Mouse (Mus musculus) cerebellum, adult 2 months (tissue): ENCODE measurements around the gene Siah1b.

Source experiments
- CTCF ChIP-seq: fragments of 200-500 bp; IDR thresholded peaks from 2 replicates; pipeline ENCODE4 v1.5.1; 2011; ENCODE audit warnings: low read depth, mild to moderate bottlenecking, control low read depth, low read length, moderate library complexity, borderline replicate concordance; ENCODE audit not compliant: insufficient read depth
- POLR2A ChIP-seq: fragments of 200-500 bp; IDR thresholded peaks from 2 replicates; pipeline ENCODE4 v1.6.1; 2011; ENCODE audit warnings: low read length, control low read depth, borderline replicate concordance; ENCODE audit not compliant: insufficient read depth

DNA sequence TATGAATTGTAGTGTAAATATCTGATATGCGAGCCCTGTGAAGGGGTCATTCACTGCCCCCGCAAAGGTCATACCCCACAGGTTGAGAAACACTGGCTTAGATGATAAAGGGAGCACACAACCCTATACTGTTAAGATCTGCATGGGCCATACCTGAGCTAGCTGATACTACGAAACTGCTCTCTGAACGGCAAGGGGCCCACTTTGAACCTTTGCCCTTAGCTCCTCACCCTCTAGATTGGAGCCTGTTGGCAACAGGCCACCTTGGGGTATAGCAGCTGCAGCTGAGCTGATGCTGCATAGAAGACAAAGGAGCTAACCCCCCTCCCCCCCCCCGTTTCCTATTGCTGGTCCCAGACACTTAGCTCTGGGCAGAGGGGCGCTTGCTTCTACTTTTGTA, 26.4 kb upstream of the Siah1b start:
- TF ChIP-seq CTCF (no peak), POLR2A (no peak)
